Mouse (Mus musculus): Measurements from ENCODE around the gene Sppl2c.

The Sppl2c gene

DNA sequence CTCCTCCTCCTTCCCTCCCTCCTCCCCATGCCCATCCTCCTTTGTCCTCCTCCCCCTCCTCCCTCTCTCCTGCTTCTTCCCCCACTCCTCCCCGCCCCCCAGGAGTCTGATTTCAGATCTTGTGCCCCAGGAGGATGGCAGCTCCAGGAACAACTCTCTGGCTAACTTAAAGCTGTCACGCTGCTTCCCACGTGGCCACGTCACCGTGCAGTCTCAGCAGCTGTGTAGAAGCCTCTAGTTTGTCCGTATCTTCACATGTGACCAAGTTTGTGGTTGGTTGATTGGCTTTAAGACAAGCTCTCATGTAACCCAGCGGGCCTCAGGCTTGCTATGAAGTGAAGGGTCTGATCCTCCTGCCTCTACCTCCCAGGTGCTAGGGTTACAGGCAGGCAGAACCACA is 7.2 kb upstream of the Sppl2c start:
- TF ChIP-seq GATA4 (IDR thresholded peaks at IDR 0.05; ENCODE audit: insufficient replicate concordance, low read length): no peak

DNA sequence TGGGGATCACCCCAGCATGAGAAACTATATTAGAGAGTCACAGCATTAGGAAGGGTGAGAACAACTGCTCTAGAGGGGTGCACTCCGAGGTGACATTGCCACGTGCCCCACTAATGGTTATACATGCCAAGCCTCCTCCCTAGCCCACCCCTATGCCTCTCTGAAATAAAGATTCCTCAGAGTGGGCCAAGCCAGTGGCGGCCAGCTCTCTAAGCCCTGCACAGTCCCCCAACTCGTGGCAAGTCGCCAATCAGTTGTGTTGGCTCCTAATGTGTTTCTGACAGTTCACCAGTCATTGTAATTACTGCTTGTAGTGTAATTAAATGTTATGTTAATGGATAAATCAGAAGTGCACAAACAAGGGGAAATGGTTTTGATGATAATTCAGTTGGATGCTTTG is 6.3 kb upstream of the Sppl2c start:
- TF ChIP-seq GATA4 (IDR thresholded peaks at IDR 0.05; ENCODE audit: insufficient replicate concordance, low read length): no peak

DNA sequence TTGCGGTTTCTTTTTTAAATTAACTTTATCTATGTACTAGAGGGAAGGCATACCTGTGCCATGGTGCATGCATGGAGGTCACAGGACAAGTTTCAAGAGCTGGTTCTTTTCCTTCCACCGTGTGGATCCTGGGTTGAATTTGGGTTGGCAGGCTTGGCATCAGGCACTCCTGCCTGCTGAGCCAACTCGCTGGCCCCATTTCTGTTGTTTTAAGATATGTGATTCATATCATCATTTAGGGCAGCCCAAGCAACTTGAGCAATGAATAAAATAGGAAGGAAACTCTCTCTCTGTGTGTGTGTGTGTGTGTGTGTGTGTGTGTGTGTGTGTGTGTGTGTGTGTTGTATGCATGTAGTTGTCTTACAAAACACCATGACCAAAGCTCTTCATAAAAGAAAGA is 4.0 kb upstream of the Sppl2c start:
- TF ChIP-seq GATA4 (IDR thresholded peaks at IDR 0.05; ENCODE audit: insufficient replicate concordance, low read length): no peak

DNA sequence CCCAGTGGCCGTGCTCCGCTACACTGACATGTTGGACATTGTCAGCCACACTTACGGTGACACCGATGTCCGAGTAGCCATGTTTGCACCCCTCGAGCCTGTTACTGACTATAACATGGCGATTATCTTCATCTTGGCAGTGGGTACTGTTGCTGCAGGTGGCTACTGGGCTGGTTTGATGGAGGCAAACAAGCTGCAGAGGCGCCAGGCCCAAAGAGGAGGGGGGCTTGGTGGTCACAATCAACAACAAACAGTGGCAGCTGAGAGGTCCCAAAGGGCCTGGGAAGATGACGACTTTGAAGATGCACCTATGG is 667 bp downstream of the Sppl2c start:
- no peak for TF ChIP-seq GATA4 (IDR thresholded peaks at IDR 0.05; ENCODE audit: insufficient replicate concordance, low read length)

DNA sequence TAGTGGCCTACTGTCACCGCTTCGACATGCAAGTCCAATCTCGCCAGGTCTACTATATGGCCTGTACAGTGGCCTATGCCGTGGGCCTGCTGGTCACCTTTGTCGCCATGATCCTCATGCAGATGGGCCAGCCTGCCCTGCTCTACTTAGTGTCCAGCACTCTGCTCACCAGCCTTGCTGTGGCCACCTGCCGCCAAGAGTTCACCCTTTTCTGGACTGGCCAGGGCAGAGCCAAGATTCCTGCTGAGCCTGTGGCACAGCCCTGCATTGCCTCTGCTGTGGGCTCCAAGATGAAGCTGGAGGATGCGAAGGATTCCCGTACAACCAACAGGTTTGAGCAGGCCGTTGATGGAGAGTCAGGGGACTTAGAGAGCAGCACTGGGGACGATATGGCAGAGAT is 1.6 kb downstream of the Sppl2c start:
- TF ChIP-seq GATA4 (IDR thresholded peaks at IDR 0.05; ENCODE audit: insufficient replicate concordance, low read length): no peak

DNA sequence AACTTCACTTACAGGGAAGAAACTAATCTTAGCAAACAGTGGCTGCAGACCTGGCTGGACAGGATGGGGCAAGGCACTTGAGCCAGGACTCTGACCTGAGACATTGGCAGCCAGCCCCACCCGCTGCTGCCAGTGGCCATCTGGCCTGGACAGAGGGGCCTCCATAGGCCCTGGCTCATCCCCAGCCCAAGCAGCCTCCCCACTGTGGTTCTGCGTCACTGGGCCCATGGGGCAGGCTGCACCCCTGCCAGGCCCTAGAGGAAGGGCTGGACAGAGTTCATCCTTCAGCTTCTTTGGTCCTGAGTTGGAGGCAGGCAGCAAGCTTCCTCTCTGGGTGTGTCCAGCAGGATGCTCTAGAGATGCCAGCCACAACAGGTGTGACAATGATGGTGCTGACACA is 3.9 kb downstream of the Sppl2c start:
- TF ChIP-seq GATA4 (IDR thresholded peaks at IDR 0.05; ENCODE audit: insufficient replicate concordance, low read length): no peak

DNA sequence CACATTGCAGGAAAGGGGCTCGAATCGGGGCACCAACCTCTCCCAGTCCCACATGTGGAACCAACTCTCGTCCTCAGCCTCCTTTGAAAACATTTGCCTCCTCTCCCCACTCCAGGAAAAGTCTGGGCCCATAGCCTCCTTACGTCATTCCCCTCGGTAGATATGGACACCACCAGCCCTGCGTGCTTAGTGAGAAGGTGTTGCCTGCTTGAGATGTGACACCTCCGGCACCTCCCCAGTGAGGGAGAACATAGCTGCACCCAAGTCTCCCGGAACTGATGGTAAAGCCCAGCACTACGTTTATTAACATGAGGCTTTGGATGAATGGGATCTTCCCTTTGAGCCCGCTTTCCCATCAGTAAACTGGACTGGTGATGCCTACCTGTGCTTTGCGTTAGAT is 9.3 kb downstream of the Sppl2c start:
- no peak for TF ChIP-seq GATA4 (IDR thresholded peaks at IDR 0.05; ENCODE audit: insufficient replicate concordance, low read length)

DNA sequence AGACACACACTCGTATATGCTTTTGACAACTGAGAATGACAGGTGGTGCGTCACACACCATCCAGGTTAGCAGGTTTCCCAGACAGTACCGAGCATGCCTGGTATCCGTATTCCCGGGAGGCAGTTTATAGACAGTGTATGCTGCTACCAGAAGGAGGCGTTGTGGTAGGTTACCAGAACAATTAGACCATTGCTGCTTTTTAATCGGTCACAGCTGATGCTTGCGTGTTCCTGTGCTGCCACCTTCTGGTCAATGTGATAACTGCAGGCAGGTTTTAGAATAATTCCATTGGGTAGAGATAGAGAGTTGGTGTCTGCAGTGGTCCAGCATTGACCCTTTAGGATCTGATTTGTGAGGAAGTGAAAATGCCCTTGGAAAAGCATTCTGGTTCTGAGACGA is 9.7 kb downstream of the Sppl2c start:
- TF ChIP-seq GATA4 (IDR thresholded peaks at IDR 0.05; ENCODE audit: insufficient replicate concordance, low read length): 0 out of 2 replicates have a peak, but pooled peaks have one; percentile 13

DNA sequence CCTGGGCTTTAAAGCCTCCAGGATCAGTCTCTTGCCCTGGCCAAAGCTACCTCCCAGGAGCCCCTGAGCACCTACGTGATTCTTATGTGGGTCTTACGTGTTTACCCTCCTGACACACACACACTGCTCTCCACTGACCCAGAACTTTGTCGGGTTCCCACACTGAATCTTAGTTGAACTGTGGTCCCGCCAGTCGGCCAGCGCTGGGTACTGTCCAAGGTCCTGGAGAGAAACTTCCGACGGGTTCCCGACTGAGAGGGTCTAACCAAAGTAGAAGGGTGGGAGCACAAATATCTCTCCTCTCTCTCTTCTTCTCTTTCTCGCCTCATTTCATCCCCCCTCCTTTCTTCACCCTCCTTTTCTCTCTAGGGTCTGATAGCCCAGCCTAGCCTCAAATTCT is 11.7 kb downstream of the Sppl2c start:
- no peak for TF ChIP-seq GATA4 (IDR thresholded peaks at IDR 0.05; ENCODE audit: insufficient replicate concordance, low read length)

DNA sequence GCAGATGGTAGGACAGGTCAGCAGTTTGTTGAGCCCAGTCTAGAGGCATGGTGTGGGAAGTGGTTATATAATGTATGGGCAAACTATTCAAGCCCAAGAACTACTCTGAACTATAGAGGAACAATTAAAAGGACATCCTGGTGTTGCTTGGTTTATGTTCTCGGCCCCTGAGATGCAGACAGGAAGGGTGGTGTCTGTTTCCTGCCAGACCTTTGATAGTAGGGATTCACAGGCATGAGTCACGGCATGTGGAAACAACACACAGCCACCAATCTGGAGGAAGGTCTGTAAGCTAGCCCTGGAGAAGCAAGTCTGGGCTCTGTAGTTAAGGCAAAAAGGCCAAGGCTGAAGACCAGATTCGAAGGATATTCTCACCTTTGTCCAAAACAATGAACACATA is 17.1 kb downstream of the Sppl2c start:
- no peak for TF ChIP-seq GATA4 (IDR thresholded peaks at IDR 0.05; ENCODE audit: insufficient replicate concordance, low read length)

DNA sequence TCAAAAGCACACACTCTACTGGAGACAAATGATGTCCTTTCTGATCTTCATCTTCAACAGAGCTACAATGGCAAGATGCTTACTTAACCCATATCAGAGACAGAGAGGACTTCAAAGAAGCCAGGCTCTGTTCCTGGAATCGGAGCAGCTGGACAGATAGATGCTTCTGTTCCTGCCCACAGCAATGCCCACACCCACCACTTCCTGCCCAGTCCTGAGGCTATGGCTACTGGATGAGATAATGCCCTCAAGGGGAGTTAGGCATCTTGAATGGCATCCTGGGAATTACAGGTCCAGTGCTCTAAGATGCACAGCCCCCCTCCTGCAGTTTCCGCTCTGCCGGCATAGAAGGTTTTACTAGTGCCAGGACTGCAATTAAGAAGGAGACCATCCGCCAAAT is 20.4 kb downstream of the Sppl2c start:
- TF ChIP-seq GATA4 (IDR thresholded peaks at IDR 0.05; ENCODE audit: insufficient replicate concordance, low read length): no peak

DNA sequence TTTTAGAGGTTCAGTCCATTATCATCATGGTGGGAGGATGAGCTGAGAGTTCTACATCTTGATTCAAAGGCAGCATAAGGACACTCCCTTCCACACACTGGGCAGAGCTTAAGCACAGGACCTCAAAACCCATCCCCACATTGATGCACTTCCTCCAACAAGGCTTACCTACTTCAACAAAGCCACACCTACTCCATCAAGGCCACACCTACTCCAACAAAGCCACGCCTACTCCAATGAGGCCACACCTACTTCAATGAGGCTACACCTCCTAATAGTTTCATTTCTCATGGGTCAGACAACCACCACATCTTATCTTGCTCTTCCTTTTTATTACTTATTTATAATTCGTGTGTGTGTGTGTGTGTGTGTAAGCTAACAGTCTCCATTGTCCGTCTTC is 22.9 kb downstream of the Sppl2c start:
- no peak for TF ChIP-seq GATA4 (IDR thresholded peaks at IDR 0.05; ENCODE audit: insufficient replicate concordance, low read length)

DNA sequence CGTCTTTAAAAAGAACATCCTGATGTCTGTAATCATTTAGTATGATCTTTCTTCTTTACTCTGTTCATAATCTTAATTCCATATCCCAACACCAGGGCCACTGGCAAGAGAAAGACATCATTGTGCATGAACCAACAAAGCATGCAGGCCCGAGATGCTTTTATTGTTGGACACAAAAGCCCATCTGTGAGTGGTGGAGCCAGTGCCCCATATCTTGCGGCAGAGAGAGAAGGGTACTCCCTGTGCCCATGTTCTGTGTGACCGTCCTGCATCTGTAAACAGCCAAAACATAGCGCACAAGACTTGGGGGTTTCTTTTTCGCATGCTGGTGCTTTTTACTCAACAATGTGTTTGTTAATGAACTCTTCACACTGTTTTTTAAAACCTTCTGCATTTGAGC is 25.1 kb downstream of the Sppl2c start:
- TF ChIP-seq GATA4 (IDR thresholded peaks at IDR 0.05; ENCODE audit: insufficient replicate concordance, low read length): no peak

DNA sequence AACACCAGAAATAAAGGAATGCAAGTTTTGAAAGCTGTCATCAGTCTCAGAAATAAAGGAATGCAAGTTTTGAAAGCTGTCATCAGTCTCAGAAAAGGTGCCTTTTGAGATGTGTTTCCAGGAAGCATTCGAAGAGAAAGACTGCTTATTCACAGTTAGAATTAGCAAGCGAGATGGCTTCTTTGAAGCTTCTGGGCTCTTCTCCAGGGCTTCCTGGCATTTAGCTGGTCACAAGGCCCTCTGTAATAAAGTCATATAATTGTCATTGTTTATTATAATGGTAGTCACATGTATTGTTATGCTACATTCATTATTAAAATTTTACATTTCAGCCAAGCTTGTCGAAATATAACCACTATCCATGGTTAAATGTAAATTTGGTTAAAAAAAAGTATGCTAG is 31.9 kb downstream of the Sppl2c start:
- no peak for TF ChIP-seq GATA4 (IDR thresholded peaks at IDR 0.05; ENCODE audit: insufficient replicate concordance, low read length)

DNA sequence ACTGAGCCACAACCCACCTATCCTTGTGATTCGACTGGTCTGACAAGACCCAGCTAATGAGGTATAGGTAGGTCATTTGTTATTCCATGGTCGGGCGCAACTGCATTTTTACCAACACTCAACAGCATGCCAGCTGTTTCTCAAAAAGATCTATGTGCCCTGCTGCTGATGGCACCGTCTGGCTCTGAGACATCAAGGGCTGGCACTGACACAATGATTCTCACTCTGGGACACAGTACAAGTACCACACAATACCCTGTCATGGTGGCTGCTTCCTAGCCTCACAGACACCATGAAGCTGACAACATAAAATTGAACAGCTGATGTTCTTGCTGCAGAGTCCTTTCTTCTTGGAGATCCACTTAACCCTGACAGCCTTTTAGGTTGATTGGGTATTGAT is 34.2 kb downstream of the Sppl2c start:
- no peak for TF ChIP-seq GATA4 (IDR thresholded peaks at IDR 0.05; ENCODE audit: insufficient replicate concordance, low read length)

DNA sequence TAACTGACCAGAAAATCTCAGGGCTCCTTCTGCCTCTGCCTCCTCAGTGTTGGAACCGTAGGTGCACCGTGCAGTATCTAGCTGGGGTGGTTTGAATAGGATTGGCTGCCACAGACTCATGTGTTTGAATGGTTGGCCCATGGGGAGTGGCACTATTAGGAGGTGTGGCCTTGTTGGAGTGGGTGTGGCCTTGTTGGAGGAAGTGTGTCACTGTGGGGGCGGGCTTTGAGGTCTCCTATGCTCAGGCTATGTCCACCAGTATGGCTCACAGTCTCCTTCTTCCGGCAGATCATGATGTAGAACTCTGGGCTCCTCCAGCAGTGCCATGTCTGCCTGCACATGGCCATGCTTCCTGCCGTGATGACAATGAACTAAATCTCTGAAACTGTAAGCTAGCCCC is 35.6 kb downstream of the Sppl2c start:
- TF ChIP-seq GATA4 (IDR thresholded peaks at IDR 0.05; ENCODE audit: insufficient replicate concordance, low read length): no peak

DNA sequence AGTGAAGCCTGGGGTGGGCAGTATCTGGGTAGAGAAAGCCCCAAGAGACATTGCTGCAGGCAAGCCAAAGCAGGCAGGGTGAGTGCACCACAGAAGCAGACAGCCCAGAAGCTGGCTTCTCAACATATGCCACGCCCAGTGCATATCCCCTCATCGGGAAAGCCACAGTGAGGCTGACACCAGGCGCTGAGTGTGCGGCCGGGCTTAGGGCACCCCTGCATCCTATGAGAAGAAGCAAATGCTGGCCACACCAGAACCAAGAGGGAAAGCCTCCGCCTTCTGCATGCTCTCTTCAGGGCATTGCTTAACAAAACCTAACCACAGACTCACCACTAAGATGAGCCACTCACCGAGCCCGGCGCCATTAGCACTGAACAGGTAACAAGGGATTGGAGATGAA is 37.2 kb downstream of the Sppl2c start:
- no peak for TF ChIP-seq GATA4 (IDR thresholded peaks at IDR 0.05; ENCODE audit: insufficient replicate concordance, low read length)

DNA sequence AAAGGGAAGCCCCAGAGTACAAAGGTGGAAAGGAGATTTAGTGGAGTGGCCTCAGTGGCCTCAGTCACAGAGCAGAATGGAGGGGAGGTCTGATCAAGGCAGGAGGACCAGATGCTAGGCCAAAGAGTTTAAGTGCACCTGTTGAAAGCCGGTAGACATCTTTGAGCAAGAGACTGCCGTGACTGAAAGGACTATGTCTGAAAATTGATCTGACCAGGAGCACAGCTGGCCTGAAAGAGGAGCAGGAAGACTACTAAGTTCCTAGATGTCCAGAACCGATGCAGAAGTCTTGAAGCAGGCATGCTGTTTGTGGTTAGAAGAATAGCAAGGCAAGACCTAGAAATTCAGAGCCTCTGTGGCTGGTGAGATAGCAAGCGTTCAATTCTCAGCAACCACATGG is 43.3 kb downstream of the Sppl2c start:
- no peak for TF ChIP-seq GATA4 (IDR thresholded peaks at IDR 0.05; ENCODE audit: insufficient replicate concordance, low read length)
